Mouse (Mus musculus) liver, adult 2 months (tissue): ENCODE results near the gene Mtm1.

Experiments
- CTCF ChIP-seq: fragments of 200-500 bp; IDR thresholded peaks from 2 replicates; pipeline ENCODE4 v1.5.1; 2011; ENCODE audit warnings: low read depth, low read length, control low read depth
- POLR2A ChIP-seq: fragments of 200-500 bp; IDR thresholded peaks from 2 replicates; pipeline ENCODE4 v1.6.1; 2011; ENCODE audit warnings: low read length, control low read depth; ENCODE audit not compliant: insufficient read depth; ENCODE audit errors: extremely low read depth

- peak; percentile 58 for TF ChIP-seq CTCF
- TF ChIP-seq POLR2A: no peak
Measured at GRCm38 (mm10) chrX:71311229-71311628, 100.7 kb downstream of the Mtm1 start.
